Mouse (Mus musculus) G1E (cell line): ENCODE measurements around the gene Irs2.
A peak's percentile ranks its signal among the peaks of the same experiment; 100 is the strongest.

Experiments used
- CTCF ChIP-seq: IDR thresholded peaks from 2 replicates; pipeline ENCODE4 v1.5.1; 2012; ENCODE audit warnings: low read depth, low read length, inconsistent platforms, mixed read lengths
- GATA1 ChIP-seq: IDR thresholded peaks from 2 replicates; pipeline ENCODE4 v1.6.1; 2012; ENCODE audit warnings: borderline replicate concordance, low read length, inconsistent platforms, mixed read lengths
- GATA2 ChIP-seq: IDR thresholded peaks from 2 replicates; pipeline ENCODE4 v1.6.1; 2012; ENCODE audit warnings: low read depth, low read length, inconsistent platforms, borderline replicate concordance
- POLR2AphosphoS5 ChIP-seq: IDR thresholded peaks from 2 replicates; pipeline ENCODE4 v1.6.1; 2012; ENCODE audit warnings: low read depth, low read length, inconsistent platforms; ENCODE audit not compliant: insufficient replicate concordance
- TAL1 ChIP-seq: conservative IDR thresholded peaks from 2 replicates; pipeline ENCODE4 v1.6.1; 2012; ENCODE audit warnings: low read depth, low read length, inconsistent platforms, mixed read lengths

- no peak for TF ChIP-seq GATA1
- TF ChIP-seq TAL1 = no peak
- peak; percentile 39; the same call in 1 of the 2 replicates for TF ChIP-seq CTCF
- TF ChIP-seq POLR2AphosphoS5 = no peak
- no peak for TF ChIP-seq GATA2
Measured at GRCm38 (mm10) chr8:11007001-11007580, 1.2 kb downstream of the Irs2 start.
